Mouse (Mus musculus) liver, embryonic 16.5 days (tissue): ENCODE data around the gene Homer2. TPM values are rescaled to one million over a fixed set of nuclear protein-coding genes. Genes with fewer than 3 reads are reported as not detected.

Experiments used
- ATAC-seq: fragments of 200-750 bp; cut with Nextera tagmentation; 2 replicates; pipeline ENCODE4 v1.8.0; 2017; ENCODE audit warnings: low read depth, mild to moderate bottlenecking, moderate number of reproducible peaks, moderate library complexity
- H3K27ac ChIP-seq: fragments of 300-500 bp; sonication (generic); 2 replicates; pipeline ENCODE4 v1.5.1; 2014; ENCODE audit warnings: mild to moderate bottlenecking, low read length
- H3K27me3 ChIP-seq: fragments of 300-500 bp; sonication (generic); 2 replicates; pipeline ENCODE4 v1.6.1; 2014; ENCODE audit warnings: low read depth, low read length, mixed read lengths; ENCODE audit not compliant: control insufficient read depth, insufficient read depth
- H3K36me3 ChIP-seq: fragments of 300-500 bp; sonication (generic); 2 replicates; pipeline ENCODE4 v1.6.1; 2014; ENCODE audit warnings: mild to moderate bottlenecking; ENCODE audit not compliant: control insufficient read depth, insufficient read depth
- H3K4me1 ChIP-seq: fragments of 300-500 bp; sonication (generic); 2 replicates; pipeline ENCODE4 v1.6.1; 2014; ENCODE audit warnings: low read depth, low read length, mixed read lengths; ENCODE audit not compliant: control insufficient read depth
- H3K4me2 ChIP-seq: fragments of 300-500 bp; sonication (generic); 2 replicates; pipeline ENCODE4 v1.6.1; 2014; ENCODE audit warnings: low read depth, low read length, mixed read lengths
- H3K4me3 ChIP-seq: fragments of 300-500 bp; sonication (generic); 2 replicates; pipeline ENCODE4 v1.5.1; 2014; ENCODE audit warnings: low read depth, mild to moderate bottlenecking, low read length
- H3K9ac ChIP-seq: fragments of 300-500 bp; sonication (generic); 2 replicates; pipeline ENCODE4 v1.6.1; 2014; ENCODE audit warnings: low read depth, low read length
- H3K9me3 ChIP-seq: fragments of 300-500 bp; sonication (generic); replicated peaks from 2 replicates; pipeline ENCODE4 v1.6.1; 2016; ENCODE audit warnings: low read length; ENCODE audit not compliant: control insufficient read depth
- WGBS: fragments of 180-500 bp; shearing (Covaris S2); extraction: QIAGEN DNeasy Blood & Tissue Kit; methylation state at CpG from one replicate; pipeline ENCODE4 v1.1.7; 2014; ENCODE audit not compliant: insufficient replicate concordance; 5-methylcytosine and 5-hydroxymethylcytosine counted together
- polyA plus RNA-seq: library from polyadenylated mRNA; unstranded; fragments of >200 nt; fragmentation: Nextera tagmentation; extraction: Ambion mirVana; gene quantifications from 2 replicates; pipeline ENCODE4 v1.2.1, GENCODE M21; 2015

Gene Homer2
- polyA plus RNA-seq, 1 experiment from 2014 or later, result 3.3 TPM

GRCm38 (mm10) chr7:81567396-81567795 lies 139.9 kb downstream of the Homer2 start:
- 68% methylated on average over 5 of the region's 5 CpGs for WGBS
- no peaks in the 10 kb centered on the region; the same call in 1 of the 2 replicates for H3K4me1 ChIP-seq
- H3K4me2 ChIP-seq, result no peak overlapping the region
- ATAC-seq, result no peak
- no peak overlapping the region for H3K9ac ChIP-seq
- H3K9me3 ChIP-seq, result no peaks in the 10 kb centered on the region
- no peaks in the 10 kb centered on the region for H3K36me3 ChIP-seq
- H3K4me3 ChIP-seq, result no peak overlapping the region
- H3K27ac ChIP-seq, result no peak overlapping the region
- no peaks in the 10 kb centered on the region for H3K27me3 ChIP-seq

- H3K4me3 ChIP-seq, result no peak within 1 kb of the TSS
- ATAC-seq, result no peak
- no peak within 1 kb of the TSS for H3K27ac ChIP-seq
- H3K9ac ChIP-seq, result no peak within 1 kb of the TSS
- no peaks in the 10 kb centered on the region for H3K36me3 ChIP-seq
- no peaks in the 10 kb centered on the region for H3K27me3 ChIP-seq
- no peak within 1 kb of the TSS for H3K4me2 ChIP-seq
- no peaks in the 10 kb centered on the region for H3K4me1 ChIP-seq
- no peaks in the 10 kb centered on the region for H3K9me3 ChIP-seq
- 77% methylated on average over 9 of the region's 9 CpGs for WGBS
Measured at GRCm38 (mm10) chr7:81566892-81567291, 140.4 kb downstream of the Homer2 start, which contains the start of gene Fsd2. Gene Fsd2 (minus strand): TSS chr7:81566944.

GRCm38 (mm10) chr7:81566332-81566731 lies 141.0 kb downstream of the Homer2 start:
- Histone ChIP-seq H3K4me3 (no peak overlapping the region), H3K27ac (no peak overlapping the region), H3K9me3 (no peaks in the 10 kb centered on the region), H3K4me1 (no peaks in the 10 kb centered on the region), H3K9ac (no peak overlapping the region), H3K27me3 (no peaks in the 10 kb centered on the region), H3K36me3 (no peaks in the 10 kb centered on the region), H3K4me2 (no peak overlapping the region)
- 31% methylated on average over 4 of the region's 4 CpGs for WGBS
- no peak for ATAC-seq

- Histone ChIP-seq H3K9me3 (no peaks in the 10 kb centered on the region), H3K4me1 (no peaks in the 10 kb centered on the region), H3K27ac (no peak overlapping the region), H3K36me3 (no peaks in the 10 kb centered on the region), H3K4me3 (no peak overlapping the region), H3K4me2 (no peak overlapping the region), H3K27me3 (no peaks in the 10 kb centered on the region), H3K9ac (no peak overlapping the region)
- ATAC-seq, result no peak
- 61% methylated on average over 7 of the region's 7 CpGs for WGBS
Measured at GRCm38 (mm10) chr7:81565381-81566055, 141.8 kb downstream of the Homer2 start.

- H3K9ac ChIP-seq, result no peak overlapping the region
- ATAC-seq, result no peak
- H3K4me1 ChIP-seq, result no peaks in the 10 kb centered on the region
- H3K4me2 ChIP-seq, result no peak overlapping the region
- no peak overlapping the region for H3K4me3 ChIP-seq
- no peaks in the 10 kb centered on the region for H3K27me3 ChIP-seq
- H3K36me3 ChIP-seq, result no peaks in the 10 kb centered on the region
- 61% methylated on average over 7 of the region's 7 CpGs for WGBS
- no peak overlapping the region for H3K27ac ChIP-seq
- H3K9me3 ChIP-seq, result no peaks in the 10 kb centered on the region
Measured at GRCm38 (mm10) chr7:81564766-81565165, 142.6 kb downstream of the Homer2 start.

DNA sequence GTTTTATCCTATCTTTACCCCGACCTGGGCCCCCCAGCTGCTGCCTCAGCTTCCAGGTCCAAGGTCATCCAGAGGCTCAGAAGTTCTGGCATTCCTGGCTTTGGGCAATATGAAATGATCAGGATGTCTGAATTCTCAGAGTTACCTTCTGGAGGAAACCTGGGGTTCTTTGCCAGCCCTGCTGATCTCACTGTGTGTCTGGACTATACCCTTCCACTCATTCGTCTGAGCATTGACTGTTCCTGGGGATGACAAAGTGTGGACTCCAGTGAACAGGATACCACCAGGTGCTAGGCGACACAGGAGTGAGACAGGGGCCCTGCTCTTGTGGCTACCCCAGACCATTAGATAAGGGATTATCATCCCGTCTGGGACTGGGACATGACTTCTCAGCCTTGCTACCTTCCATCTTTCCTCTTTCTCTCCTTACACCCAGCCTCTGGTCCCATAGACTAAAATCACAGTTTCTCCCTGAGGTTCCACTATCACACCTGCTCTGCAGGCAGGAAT lies 143.8 kb downstream of the Homer2 start:
- no peak overlapping the region for H3K27ac ChIP-seq
- WGBS, result 37% methylated on average over 4 of the region's 4 CpGs
- H3K9ac ChIP-seq, result no peak overlapping the region
- no peak overlapping the region for H3K4me2 ChIP-seq
- no peak overlapping the region for H3K4me3 ChIP-seq
- no peaks in the 10 kb centered on the region for H3K4me1 ChIP-seq
- ATAC-seq, result no peak
- H3K36me3 ChIP-seq, result no peaks in the 10 kb centered on the region
- no peaks in the 10 kb centered on the region for H3K27me3 ChIP-seq
- no peaks in the 10 kb centered on the region for H3K9me3 ChIP-seq

DNA sequence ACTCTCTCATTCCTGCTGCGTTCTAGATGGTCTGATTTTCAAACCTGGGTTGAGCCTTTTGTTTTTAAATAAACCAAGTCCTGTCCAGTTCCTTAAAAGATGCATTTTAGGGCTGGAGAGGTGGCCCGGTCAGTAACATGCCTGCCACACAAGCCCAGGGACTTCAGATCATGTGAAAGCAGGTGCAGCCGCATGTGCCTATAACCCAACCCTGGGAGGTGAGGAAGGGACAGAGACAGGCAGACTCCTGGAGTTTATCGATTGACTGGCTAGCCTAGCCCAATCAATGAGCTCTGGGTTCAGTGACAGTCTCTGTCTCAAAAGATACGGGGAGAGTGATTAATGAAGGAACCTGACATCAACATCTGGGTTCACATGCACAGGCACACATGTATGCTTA lies 146.1 kb downstream of the Homer2 start:
- Histone ChIP-seq H3K4me1 (no peaks in the 10 kb centered on the region), H3K27me3 (no peaks in the 10 kb centered on the region), H3K27ac (no peak overlapping the region), H3K9ac (no peak overlapping the region), H3K4me2 (no peak overlapping the region), H3K4me3 (no peak overlapping the region), H3K36me3 (no peaks in the 10 kb centered on the region), H3K9me3 (no peaks in the 10 kb centered on the region)
- 71% methylated on average over 5 of the region's 5 CpGs for WGBS
- no peak for ATAC-seq

GRCm38 (mm10) chr7:81560101-81561049 lies 147.0 kb downstream of the Homer2 start:
- 57% methylated on average over 8 of the region's 8 CpGs for WGBS
- no peaks in the 10 kb centered on the region for H3K27me3 ChIP-seq
- no peaks in the 10 kb centered on the region for H3K4me1 ChIP-seq
- no peaks in the 10 kb centered on the region for H3K36me3 ChIP-seq
- H3K4me3 ChIP-seq, result no peak overlapping the region
- H3K27ac ChIP-seq, result no peak overlapping the region
- H3K9me3 ChIP-seq, result no peaks in the 10 kb centered on the region
- ATAC-seq, result no peak
- H3K4me2 ChIP-seq, result no peak overlapping the region
- no peak overlapping the region for H3K9ac ChIP-seq
